ENCODE assay signal across 8 mouse cellular contexts in the genomic region with DNA sequence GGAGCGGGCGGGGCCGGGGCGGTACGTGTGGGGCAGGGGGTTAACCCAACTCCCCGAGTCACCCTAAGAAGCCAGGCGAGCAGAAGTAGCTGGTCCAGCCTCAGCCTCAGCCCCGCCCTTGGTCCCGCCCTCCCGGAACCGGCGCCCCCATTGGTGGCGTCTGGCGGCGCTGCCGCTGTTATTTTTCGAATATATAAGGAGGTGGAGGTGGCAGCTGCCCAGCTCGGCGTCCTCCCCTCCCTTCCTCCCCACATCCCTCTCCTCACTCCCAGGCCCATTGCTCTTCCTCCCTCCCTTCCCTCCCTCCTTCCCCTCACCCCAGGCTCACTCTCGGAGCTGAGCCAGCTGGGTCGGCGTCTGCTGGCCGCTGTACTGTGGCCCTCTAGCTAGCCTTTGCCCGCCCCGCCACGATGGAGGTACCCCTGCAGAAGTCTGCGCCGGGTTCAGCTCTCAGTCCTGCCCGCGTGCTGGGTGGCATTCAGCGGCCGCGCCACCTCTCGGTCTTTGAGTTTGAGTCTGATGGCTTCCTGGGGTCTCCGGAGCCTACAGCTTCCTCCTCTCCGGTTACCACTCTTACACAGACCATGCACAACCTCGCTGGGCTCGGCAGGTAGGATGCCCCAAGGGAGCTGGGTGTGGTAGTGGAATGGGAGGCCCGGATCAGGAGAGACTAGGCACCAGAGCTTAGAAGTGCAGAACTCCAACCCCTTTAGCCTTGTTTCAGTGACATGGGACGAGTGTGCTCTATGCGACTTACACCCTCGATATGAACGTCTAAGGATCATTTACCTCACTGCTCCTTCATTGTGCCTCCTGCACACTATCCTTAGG. TPM values are rescaled to one million over a fixed set of nuclear protein-coding genes. Genes with fewer than 3 reads are reported as not detected.
DNase-seq lines count a peak whose midpoint lies in the region; ATAC-seq lines count a peak whose summit lies in the region.

Gene Cdc25b, plus strand, starts transcription at position 179 of the 831 bp plus-strand sequence.
Gene Spef1, minus strand, starts transcription at position 512 of the 831 bp plus-strand sequence.

- H3K4me1 ChIP-seq in hindbrain, embryonic 12.5 days: peaks cover 46% of the 10 kb centered on the region

- peak; percentile 58 for DNase-seq in WW6 (ENCODE audit: low read depth, low spot score)
- peak; percentile 83 to 87 for DNase-seq in cerebellum, postnatal 14 days
- DNase-seq in frontal cortex, postnatal 14 days (ENCODE audit: low spot score in 2 of 2): peak; percentile 54 to 68
- peak; percentile 77 to 80 for DNase-seq in layer of hippocampus, postnatal 36 days
- DNase-seq in lung, postnatal 4 days: peak; percentile 91 to 92
- DNase-seq in right cerebral cortex, adult 18-20 months: peak; percentile 83
- DNase-seq in urinary bladder, adult 2 months (ENCODE audit: low spot score): peak; percentile 71

- H3K9ac ChIP-seq in hindbrain, embryonic 12.5 days: peak within 1 kb of the TSS; percentile 83

- H3K9me3 ChIP-seq in hindbrain, embryonic 12.5 days (replicated peaks): no peaks in the 10 kb centered on the region

- peak within 1 kb of the TSS; percentile 70 for H3K4me2 ChIP-seq in hindbrain, embryonic 12.5 days (replicated peaks)

- H3K27me3 ChIP-seq in hindbrain, embryonic 12.5 days: peaks cover 3% of the 10 kb centered on the region; the same call in 1 of the 2 replicates

- H3K36me3 ChIP-seq in hindbrain, embryonic 12.5 days: peaks cover 3% of the 10 kb centered on the region; the same call in 1 of the 2 replicates

- H3K4me3 ChIP-seq in hindbrain, embryonic 12.5 days: peak within 1 kb of the TSS; percentile 67

- peak within 1 kb of the TSS; percentile 76 for H3K27ac ChIP-seq in hindbrain, embryonic 12.5 days

- peak; percentile 84 for ATAC-seq in hindbrain, embryonic 12.5 days (ENCODE audit: low FRiP score)

- WGBS in hindbrain, embryonic 12.5 days: under 1% methylated on average over 42 of the region's 43 CpGs

RNA-seq across cellular contexts. Expression of gene Cdc25b, which starts in this region (rescaled TPM):
- 69.8 and 85.7 TPM in 2 replicates for polyA plus RNA-seq in hindbrain, embryonic 12.5 days (2016; fragmentation: Nextera tagmentation; extraction: Ambion mirVana)
- total RNA-seq in layer of hippocampus, postnatal 36 days (2021): 10 to 100 TPM; 16.0 to 20.1 TPM
- polyA plus RNA-seq in urinary bladder, adult 2 months (2012; rRNA removed): 38.9 and 39.3 TPM in 2 replicates

RNA-seq across cellular contexts. Expression of gene Spef1, which starts in this region (rescaled TPM):
- 8.9 and 9.2 TPM in 2 replicates for polyA plus RNA-seq in hindbrain, embryonic 12.5 days (2016; fragmentation: Nextera tagmentation; extraction: Ambion mirVana)
- total RNA-seq in layer of hippocampus, postnatal 36 days (2021): 10 to 100 TPM; 10.9 to 14.4 TPM
- polyA plus RNA-seq in urinary bladder, adult 2 months (2012; rRNA removed): 10.3 and 12.4 TPM in 2 replicates

Comparison
In these comparisons a context has a peak if more than half of its experiments do, and no peak if none do; other contexts are left out.
1. Peak in every context shown above with its lines: DNase-seq, ATAC-seq, H3K4me3 ChIP-seq and H3K27ac ChIP-seq.